Mouse (Mus musculus): ENCODE data around the gene Gna12. TPM values are rescaled to one million over a fixed set of nuclear protein-coding genes. Genes with fewer than 3 reads are reported as not detected.

Gene Gna12
- total RNA-seq, 2 experiments from 2014 or later, result 37.6 to 54.8 TPM

DNA sequence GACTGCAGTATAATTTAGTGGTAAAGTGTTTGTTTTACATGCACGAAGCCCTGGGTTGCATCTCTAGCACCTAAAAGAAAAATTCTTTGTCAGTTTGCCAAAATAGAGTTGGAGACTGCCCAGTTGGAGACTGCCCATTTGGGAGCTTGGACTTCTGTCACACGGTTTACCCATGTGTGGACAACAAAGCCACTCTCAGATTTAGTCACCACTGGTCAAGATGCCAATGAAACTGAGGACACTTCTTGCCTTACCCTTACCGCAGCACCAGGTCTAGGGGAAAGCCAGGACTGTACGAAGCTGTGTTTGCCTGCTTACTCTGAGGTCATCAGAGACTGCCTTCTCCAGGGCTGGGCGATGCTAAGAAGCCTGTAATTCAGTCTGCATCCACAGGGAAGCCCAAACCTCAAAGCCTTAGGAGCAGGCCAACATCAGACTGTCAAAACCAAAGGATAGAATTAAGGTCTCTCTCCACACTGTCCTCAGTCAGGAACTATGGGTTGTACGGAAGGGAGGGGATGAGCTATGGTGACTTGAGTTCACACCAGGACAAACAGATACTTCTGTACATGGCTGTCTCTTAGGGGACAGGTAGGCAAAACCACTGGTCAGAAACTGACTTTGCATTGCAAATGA lies 29.8 kb downstream of the Gna12 start:
- ATAC-seq (replicated peaks; ENCODE audit: low FRiP score, low TSS enrichment, poor library complexity, severe bottlenecking), result no peak

DNA sequence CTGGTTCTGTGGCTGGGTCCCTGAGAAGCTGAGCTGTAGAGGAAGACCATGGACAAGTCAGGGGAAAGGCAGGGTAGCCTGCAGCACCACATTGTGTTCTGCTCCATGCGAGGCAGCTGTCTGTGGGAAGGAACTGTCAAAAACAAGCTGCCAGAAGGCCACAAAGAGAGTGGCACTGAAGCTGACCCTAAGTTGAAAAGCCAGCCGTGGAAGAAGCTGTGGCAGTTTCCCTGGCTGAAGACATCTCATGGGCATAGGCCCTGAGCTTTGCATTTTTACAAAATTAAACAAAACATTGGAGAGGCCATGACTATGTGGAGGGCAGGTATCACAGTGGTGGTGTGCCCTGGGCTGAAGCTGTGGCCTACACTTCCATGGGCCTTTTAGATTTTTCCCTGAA lies 31.0 kb downstream of the Gna12 start:
- no peak for ATAC-seq (replicated peaks; ENCODE audit: low FRiP score, low TSS enrichment, poor library complexity, severe bottlenecking)

DNA sequence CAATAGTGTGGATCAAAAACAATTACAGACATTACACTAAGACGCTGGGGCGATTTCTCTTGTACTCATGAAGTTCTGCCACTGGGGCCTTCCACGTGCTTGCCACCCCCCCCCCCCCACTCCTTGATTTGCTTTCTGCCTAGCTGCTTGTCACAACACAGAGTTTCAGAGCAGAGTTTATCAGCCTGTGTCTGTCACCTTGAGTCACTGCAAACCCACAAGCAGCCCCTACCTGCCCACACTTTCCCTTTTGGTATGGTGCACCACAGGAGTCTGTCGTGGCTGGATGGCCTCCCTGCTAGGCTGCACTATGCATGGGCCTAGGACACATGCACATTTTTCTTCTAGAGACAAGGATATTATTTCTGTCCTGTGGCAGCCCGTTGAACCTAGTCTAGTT lies 31.5 kb downstream of the Gna12 start:
- peak; percentile 19 for ATAC-seq (replicated peaks; ENCODE audit: low FRiP score, low TSS enrichment, poor library complexity, severe bottlenecking)

GRCm38 (mm10) chr5:140798158-140798557 lies 32.1 kb downstream of the Gna12 start:
- ATAC-seq (replicated peaks; ENCODE audit: low FRiP score, low TSS enrichment, poor library complexity, severe bottlenecking), result peak; percentile 16; the same call in 1 of the 2 replicates

- ATAC-seq (replicated peaks; ENCODE audit: low FRiP score, low TSS enrichment, poor library complexity, severe bottlenecking), result no peak
These were observed 34.2 kb downstream of the Gna12 start for GRCm38 (mm10) chr5:140796051-140796450.

DNA sequence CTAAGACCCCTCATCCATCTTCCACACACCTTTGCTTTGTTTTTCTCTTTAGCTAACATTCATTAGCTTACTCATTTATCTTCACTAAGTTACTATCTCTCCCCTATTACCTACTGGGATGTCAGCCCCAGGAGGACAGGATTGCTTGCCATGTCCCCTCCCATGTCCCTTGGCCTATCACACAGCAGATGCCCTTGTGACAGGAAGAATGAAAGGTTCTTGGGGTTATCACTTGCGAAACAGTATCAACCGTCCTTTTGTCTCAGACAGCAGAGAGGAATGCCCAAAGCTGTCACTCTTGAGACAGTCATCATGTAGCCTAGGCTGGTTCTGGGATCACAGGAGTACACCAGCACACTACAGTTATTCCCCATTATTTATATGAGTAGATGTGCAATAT lies 35.1 kb downstream of the Gna12 start:
- peak; percentile 84 for ATAC-seq (replicated peaks; ENCODE audit: low FRiP score, low TSS enrichment, poor library complexity, severe bottlenecking)

DNA sequence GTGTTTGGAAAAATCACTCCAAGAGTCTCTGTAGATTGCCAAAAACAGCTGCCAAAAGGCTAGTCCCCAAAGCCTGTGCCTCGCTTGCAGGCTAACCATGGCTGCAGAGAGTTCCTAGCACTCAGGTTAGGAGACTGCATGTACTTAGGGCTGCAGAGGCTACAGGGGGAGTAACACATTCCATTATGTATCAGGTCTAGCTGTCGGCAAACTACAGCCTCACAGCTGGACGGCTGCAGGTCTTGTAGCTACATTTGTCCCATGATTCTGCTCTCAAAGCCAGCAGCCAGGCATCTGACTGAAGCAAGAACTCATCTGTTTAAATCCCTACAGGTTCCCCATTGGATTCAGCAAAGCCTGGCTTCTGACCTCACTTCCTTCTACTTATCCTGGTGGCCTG lies 35.5 kb downstream of the Gna12 start:
- ATAC-seq (replicated peaks; ENCODE audit: low FRiP score, low TSS enrichment, poor library complexity, severe bottlenecking), result peak; percentile 2; the same call in 1 of the 2 replicates

DNA sequence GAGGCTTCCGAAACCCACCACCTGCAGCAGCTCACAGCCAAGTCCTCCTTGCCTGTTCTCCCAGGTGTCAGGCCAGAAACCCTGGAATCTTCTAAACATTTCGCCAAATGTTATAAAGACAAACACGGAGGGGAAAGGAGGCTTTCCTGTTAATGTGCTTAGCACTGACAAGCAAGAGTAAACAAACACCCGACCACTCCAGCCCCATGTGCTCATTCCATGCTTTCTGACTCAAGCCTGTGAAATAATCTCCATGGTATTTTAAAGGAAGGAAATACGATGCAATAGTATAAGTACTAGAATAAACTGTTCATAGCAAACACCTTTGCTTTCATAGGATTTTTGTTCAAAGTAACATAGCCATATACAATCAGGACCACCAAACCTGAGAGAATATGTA lies 38.0 kb downstream of the Gna12 start:
- no peak for ATAC-seq (replicated peaks; ENCODE audit: low FRiP score, low TSS enrichment, poor library complexity, severe bottlenecking)

GRCm38 (mm10) chr5:140790937-140791877 lies 39.0 kb downstream of the Gna12 start:
- peak; percentile 14; the same call in 1 of the 2 replicates for ATAC-seq (replicated peaks; ENCODE audit: low FRiP score, low TSS enrichment, poor library complexity, severe bottlenecking)

- no peak for ATAC-seq (replicated peaks; ENCODE audit: low FRiP score, low TSS enrichment, poor library complexity, severe bottlenecking)
These were observed 39.8 kb downstream of the Gna12 start for GRCm38 (mm10) chr5:140790392-140790791.

DNA sequence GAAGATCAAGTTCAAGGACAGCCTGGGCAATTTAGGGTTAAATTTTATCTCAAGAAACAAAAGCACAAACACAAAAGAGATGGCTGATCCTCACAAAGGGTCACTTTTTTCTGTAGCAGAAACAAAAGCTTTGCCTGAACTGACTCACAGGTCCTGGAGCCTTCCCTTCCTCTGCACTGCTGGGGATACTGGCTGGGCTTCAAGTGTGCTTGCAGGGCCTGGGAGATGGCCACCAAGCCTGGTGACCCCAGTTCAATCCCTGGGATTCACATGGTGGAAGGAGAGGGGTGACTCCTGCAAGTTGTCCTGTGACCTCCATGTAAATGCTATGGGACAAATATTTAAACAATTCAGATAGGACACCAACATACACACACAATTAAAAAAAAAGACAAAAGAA lies 40.7 kb downstream of the Gna12 start:
- no peak for ATAC-seq (replicated peaks; ENCODE audit: low FRiP score, low TSS enrichment, poor library complexity, severe bottlenecking)

DNA sequence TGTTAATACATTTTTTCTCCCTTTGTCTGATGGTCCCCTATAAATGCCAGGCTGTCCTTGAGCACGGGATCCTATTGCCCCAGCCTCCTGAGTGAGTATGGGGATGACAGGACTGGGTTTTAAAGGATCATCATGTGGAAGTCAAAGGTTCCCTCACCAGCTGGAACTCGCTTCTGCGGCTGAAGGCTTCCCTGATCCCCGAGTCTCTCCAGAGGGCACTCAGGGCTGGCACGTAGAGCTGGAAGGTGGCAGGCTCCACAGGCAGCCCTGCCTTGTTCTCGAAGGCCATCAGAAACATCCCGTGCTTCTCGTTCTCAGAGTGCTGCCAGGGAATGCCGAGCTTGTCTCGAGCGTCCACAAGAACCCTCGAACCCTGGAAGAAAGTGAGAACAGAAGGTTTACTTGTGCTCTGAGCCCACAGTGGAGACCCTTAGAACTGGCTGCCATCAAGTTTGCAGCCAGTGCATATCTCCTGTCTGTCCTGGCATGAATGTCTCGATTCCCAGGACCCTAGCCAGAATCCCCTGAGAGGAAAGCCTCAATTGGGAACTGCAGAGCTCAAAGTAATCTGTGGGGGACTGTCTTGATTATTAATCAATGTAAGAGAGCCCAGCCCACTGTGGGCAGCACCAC lies 44.9 kb downstream of the Gna12 start:
- no peak for ATAC-seq (replicated peaks; ENCODE audit: low FRiP score, low TSS enrichment, poor library complexity, severe bottlenecking)

DNA sequence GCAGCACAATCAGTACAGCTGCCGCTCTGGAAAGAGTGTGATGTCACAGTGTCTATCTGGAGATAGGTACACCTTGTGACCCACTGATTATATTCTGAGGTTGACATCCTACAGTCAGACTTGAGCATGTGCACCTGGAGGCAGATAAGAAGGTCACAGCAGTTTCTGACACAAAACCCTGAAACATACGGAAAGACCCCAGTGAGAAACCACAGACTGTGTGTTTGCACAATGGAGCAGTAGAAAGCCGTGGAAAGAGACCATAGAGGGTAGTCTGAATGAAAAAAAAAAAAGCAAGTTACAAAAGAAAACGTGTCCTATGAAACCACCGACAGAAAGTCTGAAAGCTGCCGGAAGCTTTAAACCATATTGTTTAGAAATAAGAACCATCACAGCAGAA lies 45.9 kb downstream of the Gna12 start:
- ATAC-seq (replicated peaks; ENCODE audit: low FRiP score, low TSS enrichment, poor library complexity, severe bottlenecking), result 0 out of 2 replicates have a peak, but pooled peaks have one; percentile 21

- no peak for ATAC-seq (replicated peaks; ENCODE audit: low FRiP score, low TSS enrichment, poor library complexity, severe bottlenecking)
These were observed 46.7 kb downstream of the Gna12 start for GRCm38 (mm10) chr5:140783577-140783976.

GRCm38 (mm10) chr5:140781886-140782572 lies 48.2 kb downstream of the Gna12 start:
- ATAC-seq (replicated peaks; ENCODE audit: low FRiP score, low TSS enrichment, poor library complexity, severe bottlenecking), result no peak

- peak; percentile 25; the same call in 1 of the 2 replicates for ATAC-seq (replicated peaks; ENCODE audit: low FRiP score, low TSS enrichment, poor library complexity, severe bottlenecking)
These were observed 49.1 kb downstream of the Gna12 start for GRCm38 (mm10) chr5:140781122-140781521.

- no peak for ATAC-seq (replicated peaks; ENCODE audit: low FRiP score, low TSS enrichment, poor library complexity, severe bottlenecking)
These were observed 53.3 kb downstream of the Gna12 start for GRCm38 (mm10) chr5:140776968-140777367.

DNA sequence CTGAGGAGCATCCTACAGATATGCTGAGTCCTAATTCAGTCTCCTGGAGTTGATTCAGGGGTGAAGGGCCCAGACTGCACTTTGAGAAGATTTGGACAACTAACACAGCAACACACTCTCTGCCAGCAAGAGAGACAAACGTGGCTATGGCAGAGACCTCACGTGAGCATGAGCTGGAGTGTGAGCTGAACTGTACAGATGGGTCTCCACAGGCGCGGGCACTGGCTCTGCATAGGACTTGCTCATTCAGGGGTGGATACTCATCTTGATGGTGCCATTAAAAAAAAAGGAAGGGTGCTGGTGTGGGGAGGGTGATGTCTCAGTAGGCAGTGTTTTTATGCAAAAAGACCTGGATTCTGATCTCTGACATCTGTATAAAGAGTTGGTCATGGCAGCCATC lies 55.1 kb downstream of the Gna12 start:
- ATAC-seq (replicated peaks; ENCODE audit: low FRiP score, low TSS enrichment, poor library complexity, severe bottlenecking), result no peak

GRCm38 (mm10) chr5:140772158-140772557 lies 58.1 kb downstream of the Gna12 start:
- ATAC-seq (replicated peaks; ENCODE audit: low FRiP score, low TSS enrichment, poor library complexity, severe bottlenecking), result no peak

GRCm38 (mm10) chr5:140771612-140772011 lies 58.6 kb downstream of the Gna12 start:
- no peak for ATAC-seq (replicated peaks; ENCODE audit: low FRiP score, low TSS enrichment, poor library complexity, severe bottlenecking)
